Mouse (Mus musculus) neural tube, embryonic 13.5 days (tissue): ENCODE data around the gene Zfp711. TPM values are rescaled to one million over a fixed set of nuclear protein-coding genes. Genes with fewer than 3 reads are reported as not detected.

Source experiments
- ATAC-seq: fragments of 200-750 bp; cut with Nextera tagmentation; 2 replicates; pipeline ENCODE4 v1.8.0; 2017; ENCODE audit warnings: low read depth, mild to moderate bottlenecking, moderate TSS enrichment, moderate library complexity
- H3K27ac ChIP-seq: fragments of 300-500 bp; sonication (generic); replicated peaks from 2 replicates; pipeline ENCODE4 v1.5.1; 2015; ENCODE audit warnings: moderate library complexity, mild to moderate bottlenecking, inconsistent platforms
- H3K27me3 ChIP-seq: fragments of 300-500 bp; sonication (generic); 2 replicates; pipeline ENCODE4 v1.6.1; 2015; ENCODE audit warnings: mild to moderate bottlenecking, inconsistent platforms
- H3K36me3 ChIP-seq: fragments of 300-500 bp; sonication (generic); 2 replicates; pipeline ENCODE4 v1.6.1; 2015; ENCODE audit warnings: mild to moderate bottlenecking, inconsistent platforms
- H3K4me1 ChIP-seq: fragments of 300-500 bp; sonication (generic); replicated peaks from 2 replicates; pipeline ENCODE4 v1.6.1; 2015; ENCODE audit warnings: inconsistent platforms
- H3K4me2 ChIP-seq: fragments of 300-500 bp; sonication (generic); 2 replicates; pipeline ENCODE4 v1.6.1; 2015; ENCODE audit warnings: inconsistent platforms, mild to moderate bottlenecking, moderate library complexity
- H3K4me3 ChIP-seq: fragments of 300-500 bp; sonication (generic); 2 replicates; pipeline ENCODE4 v1.5.1; 2015; ENCODE audit warnings: mild to moderate bottlenecking, inconsistent platforms
- H3K9ac ChIP-seq: fragments of 300-500 bp; sonication (generic); 2 replicates; pipeline ENCODE4 v1.6.1; 2015; ENCODE audit warnings: moderate library complexity, mild to moderate bottlenecking, inconsistent platforms
- H3K9me3 ChIP-seq: fragments of 300-500 bp; sonication (generic); 2 replicates; pipeline ENCODE4 v1.6.1; 2016; ENCODE audit warnings: inconsistent platforms
- WGBS: fragments of 180-500 bp; shearing (Covaris S2); methylation state at CpG from one replicate; pipeline ENCODE4 v1.1.7; 2015; 5-methylcytosine and 5-hydroxymethylcytosine counted together
- polyA plus RNA-seq: library from polyadenylated mRNA; unstranded; fragments of >200 nt; fragmentation: Nextera tagmentation; extraction: Ambion mirVana; gene quantifications from 2 replicates; pipeline ENCODE4 v1.2.1, GENCODE M21; 2015

The Zfp711 gene
- 36.2 and 40.8 TPM in 2 replicates for polyA plus RNA-seq

- peak within 1 kb of the TSS; percentile 92 for H3K27ac ChIP-seq
- 18% methylated on average over 66 of the region's 79 CpGs for WGBS
- H3K27me3 ChIP-seq: no peaks in the 10 kb centered on the region
- ATAC-seq: peak; percentile 97
- no peaks in the 10 kb centered on the region for H3K9me3 ChIP-seq
- peak within 1 kb of the TSS; percentile 53 for H3K4me2 ChIP-seq
- H3K4me1 ChIP-seq: no peaks in the 10 kb centered on the region
- H3K36me3 ChIP-seq: no peaks in the 10 kb centered on the region
- H3K4me3 ChIP-seq: peak within 1 kb of the TSS; percentile 65
- peak within 1 kb of the TSS; percentile 85 for H3K9ac ChIP-seq
Observed at GRCm38 (mm10) chrX:112600511-112601305, at the start of gene Zfp711. Gene Zfp711, plus strand, starts transcription at chrX:112600526.

GRCm38 (mm10) chrX:112567716-112568115 lies 32.6 kb upstream of the Zfp711 start:
- WGBS: 76% methylated on average over 2 of the region's 2 CpGs
- no peaks in the 10 kb centered on the region for H3K36me3 ChIP-seq
- no peak for ATAC-seq
- no peaks in the 10 kb centered on the region for H3K4me1 ChIP-seq
- no peak overlapping the region for H3K9ac ChIP-seq
- no peak overlapping the region for H3K4me3 ChIP-seq
- no peak overlapping the region for H3K27ac ChIP-seq
- no peak overlapping the region for H3K4me2 ChIP-seq
- no peaks in the 10 kb centered on the region for H3K9me3 ChIP-seq
- no peaks in the 10 kb centered on the region for H3K27me3 ChIP-seq

DNA sequence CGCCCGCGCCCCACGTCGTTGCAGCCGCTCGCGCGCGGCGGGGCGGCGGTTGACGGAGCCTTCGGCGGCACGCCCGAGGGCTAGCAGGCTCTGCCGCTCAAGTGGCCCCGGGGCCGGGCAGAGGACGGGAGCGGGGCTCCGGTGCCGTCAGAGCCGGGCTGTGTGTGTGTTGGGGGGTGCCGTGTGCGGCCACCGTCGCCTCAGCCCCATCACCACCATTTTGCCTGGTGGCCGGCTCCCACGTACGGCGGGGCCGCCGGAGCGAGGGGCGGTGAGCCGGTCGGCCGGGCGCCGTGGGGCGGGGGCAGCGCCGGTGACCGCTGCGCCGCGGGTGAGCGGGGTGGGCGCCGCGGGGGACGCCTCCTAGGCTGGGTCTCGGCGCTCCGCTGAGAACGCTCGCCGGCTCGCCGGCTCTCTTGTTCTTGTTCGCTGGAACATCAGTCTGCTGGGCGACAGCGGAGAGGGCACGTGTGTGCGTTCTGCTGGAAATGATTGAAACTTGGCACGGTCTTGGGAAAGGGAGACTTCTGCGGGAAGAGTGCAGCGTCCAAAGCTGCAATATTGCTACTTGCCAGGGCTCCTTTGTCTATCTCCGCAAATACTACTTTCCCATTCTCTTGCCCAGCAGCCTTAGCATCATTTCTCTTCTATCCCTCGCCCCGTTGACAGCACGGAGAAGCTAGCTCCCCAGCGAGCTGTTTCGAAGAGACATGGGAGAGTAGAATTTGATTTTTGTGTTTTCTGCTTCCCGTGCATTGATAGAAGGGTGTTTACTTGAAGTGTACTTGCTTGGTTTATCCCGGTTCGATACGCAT lies 1.2 kb downstream of the Zfp711 start:
- H3K4me3 ChIP-seq: peak overlapping the region; percentile 65
- H3K27me3 ChIP-seq: no peaks in the 10 kb centered on the region
- ATAC-seq: peak; percentile 83
- peak overlapping the region; percentile 53 for H3K4me2 ChIP-seq
- WGBS: 20% methylated on average over 63 of the region's 81 CpGs
- peak overlapping the region; percentile 85 for H3K9ac ChIP-seq
- no peaks in the 10 kb centered on the region for H3K9me3 ChIP-seq
- H3K27ac ChIP-seq: peak overlapping the region; percentile 92
- no peaks in the 10 kb centered on the region for H3K36me3 ChIP-seq
- no peaks in the 10 kb centered on the region for H3K4me1 ChIP-seq

GRCm38 (mm10) chrX:112675525-112675924 lies 75.2 kb downstream of the Zfp711 start:
- H3K27ac ChIP-seq: no peak overlapping the region
- H3K4me1 ChIP-seq: no peaks in the 10 kb centered on the region
- no peak overlapping the region for H3K9ac ChIP-seq
- no peaks in the 10 kb centered on the region for H3K27me3 ChIP-seq
- 66% methylated on average over 1 of the region's 1 CpGs for WGBS
- H3K4me3 ChIP-seq: no peak overlapping the region
- no peak for ATAC-seq
- H3K36me3 ChIP-seq: no peaks in the 10 kb centered on the region
- H3K4me2 ChIP-seq: no peak overlapping the region
- no peaks in the 10 kb centered on the region for H3K9me3 ChIP-seq

DNA sequence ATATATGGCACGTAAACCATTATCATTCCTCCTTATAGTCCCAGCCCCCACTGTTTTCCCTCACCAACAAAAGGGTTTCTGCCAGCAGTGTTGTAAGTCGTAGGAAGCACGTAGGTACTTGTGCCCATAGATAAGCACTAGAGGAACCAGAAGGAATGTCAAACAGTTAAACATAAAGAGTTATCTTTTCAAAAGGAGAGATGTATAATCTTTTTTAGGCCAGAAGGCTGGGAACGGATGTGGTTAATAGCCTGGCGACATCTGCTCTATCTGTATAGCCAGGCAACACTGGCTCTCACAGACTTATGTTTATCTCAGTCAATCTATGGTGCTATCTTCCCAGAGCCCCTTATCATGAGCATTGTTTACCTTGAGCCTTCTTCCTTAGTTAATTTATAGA lies 80.3 kb downstream of the Zfp711 start:
- Histone ChIP-seq H3K9ac (no peak overlapping the region), H3K27me3 (no peaks in the 10 kb centered on the region), H3K27ac (no peak overlapping the region), H3K36me3 (no peaks in the 10 kb centered on the region), H3K4me1 (no peaks in the 10 kb centered on the region), H3K4me2 (no peak overlapping the region), H3K4me3 (no peak overlapping the region), H3K9me3 (no peaks in the 10 kb centered on the region)
- 76% methylated on average over 5 of the region's 5 CpGs for WGBS
- no peak for ATAC-seq

Other genes with a start within 250 kb of the Zfp711 start
- not detected in 2 replicates for gene Satl1, start 193.7 kb upstream of the Zfp711 start, polyA plus RNA-seq
- not detected in 2 replicates for gene 2010106E10Rik, start 105.3 kb upstream of the Zfp711 start, polyA plus RNA-seq
- gene Pof1b, start 98.1 kb downstream of the Zfp711 start, polyA plus RNA-seq: 0.12 and 0.15 TPM in 2 replicates